Mouse (Mus musculus) forebrain, embryonic 15.5 days (tissue): ENCODE data around the gene Bid. TPM values are rescaled to one million over a fixed set of nuclear protein-coding genes. Genes with fewer than 3 reads are reported as not detected.
A peak's percentile ranks its signal among the peaks of the same experiment; 100 is the strongest.
"Not testable (repeated sequence)": the region's sequence is repeated elsewhere in the genome, so short reads cannot be mapped to it uniquely, and the experiment has no call there.

Experiments
- ATAC-seq: fragments of 200-750 bp; cut with Nextera tagmentation; replicated peaks from 2 replicates; pipeline ENCODE4 v1.8.0; 2017; ENCODE audit warnings: mild to moderate bottlenecking, moderate TSS enrichment, moderate library complexity
- H3K27ac ChIP-seq: fragments of 300-500 bp; sonication (generic); replicated peaks from 2 replicates; pipeline ENCODE4 v1.5.1; 2015; ENCODE audit warnings: mild to moderate bottlenecking, inconsistent platforms
- H3K27me3 ChIP-seq: fragments of 300-500 bp; sonication (generic); 2 replicates; pipeline ENCODE4 v1.6.1; 2015; ENCODE audit warnings: inconsistent platforms
- H3K36me3 ChIP-seq: fragments of 300-500 bp; sonication (generic); 2 replicates; pipeline ENCODE4 v1.6.1; 2015; ENCODE audit warnings: mild to moderate bottlenecking, inconsistent platforms
- H3K4me1 ChIP-seq: fragments of 300-500 bp; sonication (generic); 2 replicates; pipeline ENCODE4 v1.6.1; 2015; ENCODE audit warnings: inconsistent platforms
- H3K4me2 ChIP-seq: fragments of 300-500 bp; sonication (generic); replicated peaks from 2 replicates; pipeline ENCODE4 v1.6.1; 2015; ENCODE audit warnings: mild to moderate bottlenecking, inconsistent platforms
- H3K4me3 ChIP-seq: fragments of 300-500 bp; sonication (generic); 2 replicates; pipeline ENCODE4 v1.5.1; 2015; ENCODE audit warnings: mild to moderate bottlenecking, inconsistent platforms
- H3K9ac ChIP-seq: fragments of 300-500 bp; sonication (generic); replicated peaks from 2 replicates; pipeline ENCODE4 v1.6.1; 2015; ENCODE audit warnings: mild to moderate bottlenecking, inconsistent platforms
- H3K9me3 ChIP-seq: fragments of 300-500 bp; sonication (generic); 2 replicates; pipeline ENCODE4 v1.6.1; 2016; ENCODE audit warnings: inconsistent platforms
- WGBS: fragments of 180-500 bp; shearing (Covaris S2); methylation state at CpG from one replicate; pipeline ENCODE4 v1.1.7; 2015; ENCODE audit warnings: mixed read lengths; 5-methylcytosine and 5-hydroxymethylcytosine counted together
- polyA plus RNA-seq: library from polyadenylated mRNA; unstranded; fragments of >200 nt; fragmentation: Nextera tagmentation; extraction: Ambion mirVana; gene quantifications from 2 replicates; pipeline ENCODE4 v1.2.1, GENCODE M21; 2015

Bid gene
- polyA plus RNA-seq, 1 experiment from 2014 or later = 24.3 TPM

DNA sequence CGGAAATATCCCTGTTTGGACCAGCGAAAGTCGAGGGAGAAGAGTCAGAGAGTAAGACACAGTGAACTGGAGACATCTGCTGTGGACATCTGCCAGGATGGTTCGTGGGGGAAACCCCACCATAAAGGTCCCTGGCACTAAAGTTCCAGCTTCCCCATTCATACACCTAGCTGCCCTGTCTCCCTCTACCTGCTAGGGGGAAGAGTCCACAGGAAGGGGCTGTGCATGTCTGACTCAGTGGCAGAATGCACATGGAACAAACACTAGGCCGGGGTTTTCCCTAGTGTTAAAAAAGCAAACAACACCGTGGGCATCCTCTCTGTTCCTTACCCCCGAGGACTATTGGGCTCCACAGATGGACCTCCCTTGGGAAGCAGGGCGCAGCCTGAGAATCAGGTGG lies 2.9 kb downstream of the Bid start:
- ATAC-seq = no peak
- H3K4me1 ChIP-seq = peaks cover 14% of the 10 kb centered on the region
- H3K9me3 ChIP-seq = no peaks in the 10 kb centered on the region
- H3K4me2 ChIP-seq = no peak overlapping the region
- WGBS = 85% methylated on average over 8 of the region's 8 CpGs
- H3K27me3 ChIP-seq = no peaks in the 10 kb centered on the region
- H3K27ac ChIP-seq = no peak overlapping the region
- no peak overlapping the region for H3K4me3 ChIP-seq
- H3K36me3 ChIP-seq = no peaks in the 10 kb centered on the region
- H3K9ac ChIP-seq = no peak overlapping the region

DNA sequence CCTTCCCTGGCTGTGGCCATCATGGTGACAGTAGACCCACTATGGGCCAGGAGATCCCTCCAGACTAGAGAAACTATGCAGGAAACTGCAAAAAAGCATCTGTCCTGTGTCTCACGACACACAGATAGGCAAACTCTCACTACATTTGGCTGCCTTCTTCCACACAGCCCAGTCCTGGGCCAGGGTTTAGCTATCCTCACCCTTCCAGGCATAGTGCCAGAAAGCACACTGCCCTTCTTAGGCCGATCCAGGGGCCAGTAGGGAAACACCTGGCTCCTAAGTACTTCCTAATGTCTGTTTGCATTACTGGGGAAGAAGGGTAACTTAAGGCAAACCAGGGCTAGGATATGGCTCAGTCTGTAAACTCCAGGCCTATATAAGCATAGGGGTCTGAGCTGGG lies 3.7 kb downstream of the Bid start:
- Histone ChIP-seq H3K4me1 (peaks cover 14% of the 10 kb centered on the region), H3K36me3 (no peaks in the 10 kb centered on the region), H3K4me3 (no peak overlapping the region), H3K4me2 (no peak overlapping the region), H3K27ac (no peak overlapping the region), H3K27me3 (no peaks in the 10 kb centered on the region), H3K9me3 (no peaks in the 10 kb centered on the region), H3K9ac (no peak overlapping the region)
- ATAC-seq = no peak
- 65% methylated on average over 2 of the region's 2 CpGs for WGBS

DNA sequence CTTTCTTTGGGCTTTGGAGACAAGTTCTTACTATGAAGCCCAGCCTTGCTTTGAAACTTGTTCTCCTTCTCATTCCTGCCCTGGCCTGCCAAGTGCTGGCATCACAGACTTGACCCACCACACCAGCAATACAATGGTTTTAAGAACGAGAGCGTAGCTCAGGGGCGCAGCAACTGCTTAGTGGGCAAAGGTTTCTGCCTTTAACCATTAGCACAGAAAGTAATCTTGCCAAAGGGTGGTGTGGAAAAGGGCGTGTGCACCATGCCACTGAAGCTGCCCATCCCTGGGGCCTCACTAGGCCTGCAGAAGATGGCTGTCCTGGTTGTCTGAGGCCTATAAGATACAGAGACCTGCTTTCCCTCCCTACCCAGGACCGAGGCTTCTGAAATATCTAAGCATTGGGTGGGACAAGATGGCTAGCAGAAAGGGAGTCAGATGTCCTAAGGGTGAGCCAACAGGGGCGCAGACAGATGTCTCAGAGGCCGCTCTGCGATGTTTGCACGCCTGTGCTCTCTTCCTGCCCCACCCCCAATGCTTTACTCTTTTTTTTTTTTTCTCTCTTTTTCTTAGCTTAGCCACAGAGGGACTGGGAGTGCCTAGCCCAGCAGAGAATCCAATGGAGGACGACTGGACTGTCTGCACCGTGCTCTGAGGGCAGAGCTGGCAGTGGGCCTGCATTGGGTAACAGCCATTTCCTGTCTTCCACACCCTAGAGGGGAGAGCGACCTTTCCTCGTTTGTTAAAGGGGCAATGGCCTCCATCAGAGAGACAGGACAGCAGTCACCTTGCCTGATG lies 5.2 kb downstream of the Bid start:
- ATAC-seq = no peak
- no peaks in the 10 kb centered on the region for H3K9me3 ChIP-seq
- peaks cover 11% of the 10 kb centered on the region for H3K4me1 ChIP-seq
- no peaks in the 10 kb centered on the region for H3K27me3 ChIP-seq
- no peaks in the 10 kb centered on the region for H3K36me3 ChIP-seq
- no peak overlapping the region for H3K4me2 ChIP-seq
- no peak overlapping the region for H3K27ac ChIP-seq
- H3K4me3 ChIP-seq = no peak overlapping the region
- 84% methylated on average over 13 of the region's 13 CpGs for WGBS
- H3K9ac ChIP-seq = no peak overlapping the region

DNA sequence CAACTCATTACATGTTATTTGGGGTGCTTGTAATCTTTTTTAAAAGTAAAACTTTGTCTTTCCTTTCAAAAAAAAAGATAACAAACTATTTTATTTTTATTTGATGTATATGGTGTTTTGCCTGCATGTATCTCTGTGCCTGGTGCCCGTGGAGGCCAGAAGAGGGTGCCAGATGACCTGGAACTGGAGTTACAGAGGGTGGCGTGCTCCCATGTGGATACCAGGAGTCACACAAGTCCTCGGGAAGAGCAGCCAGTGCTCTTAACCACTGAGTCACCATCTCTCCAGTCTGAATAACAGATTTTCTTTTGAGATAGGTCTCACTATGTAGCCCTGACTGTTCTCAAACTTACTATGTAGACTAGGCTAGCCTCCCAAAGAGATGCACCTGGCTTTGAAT lies 7.2 kb downstream of the Bid start:
- no peak overlapping the region for H3K4me3 ChIP-seq
- no peak for ATAC-seq
- no peak overlapping the region for H3K9ac ChIP-seq
- H3K4me1 ChIP-seq = no peaks in the 10 kb centered on the region
- no peaks in the 10 kb centered on the region for H3K9me3 ChIP-seq
- 85% methylated on average over 3 of the region's 3 CpGs for WGBS
- H3K4me2 ChIP-seq = no peak overlapping the region
- no peaks in the 10 kb centered on the region for H3K36me3 ChIP-seq
- no peak overlapping the region for H3K27ac ChIP-seq
- no peaks in the 10 kb centered on the region for H3K27me3 ChIP-seq

DNA sequence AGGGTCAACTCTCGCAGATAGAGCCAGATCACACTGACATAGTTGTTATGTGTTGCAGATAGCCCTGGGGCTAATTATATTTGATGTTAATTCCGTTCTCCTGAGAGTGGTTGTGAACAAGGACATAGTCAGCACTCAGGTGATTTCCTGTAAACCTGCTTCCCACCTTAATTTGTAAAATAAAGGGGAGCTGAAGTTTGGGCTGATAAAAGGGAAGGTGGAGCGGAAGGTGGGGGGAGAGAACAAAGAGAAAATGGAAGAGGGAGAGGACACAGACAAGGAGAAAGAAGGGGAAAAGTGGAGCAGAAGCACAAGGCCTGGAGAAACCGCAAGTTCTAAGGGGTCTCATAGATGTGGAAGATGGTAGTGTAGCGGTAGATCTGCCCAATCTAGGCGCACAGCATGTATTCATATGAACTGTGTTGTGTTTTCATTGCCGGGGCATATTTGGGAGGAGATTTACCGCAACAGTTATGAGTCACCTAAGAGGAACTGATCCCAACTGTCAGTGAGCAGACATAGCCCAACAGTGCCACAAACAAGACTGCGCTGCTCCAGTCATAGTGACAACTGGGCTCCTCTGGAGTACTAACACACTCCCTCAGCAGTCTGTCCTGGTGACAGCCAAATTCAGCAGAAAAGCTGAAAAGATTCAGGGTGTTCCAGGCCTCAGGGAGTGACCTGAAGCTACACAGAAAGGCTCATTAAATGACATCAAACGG lies 8.6 kb downstream of the Bid start:
- not testable (repeated sequence) for H3K36me3 ChIP-seq, H3K4me2 ChIP-seq, H3K9ac ChIP-seq, H3K27me3 ChIP-seq, H3K27ac ChIP-seq, H3K9me3 ChIP-seq, H3K4me1 ChIP-seq, ATAC-seq, H3K4me3 ChIP-seq
- 88% methylated on average over 10 of the region's 10 CpGs for WGBS

DNA sequence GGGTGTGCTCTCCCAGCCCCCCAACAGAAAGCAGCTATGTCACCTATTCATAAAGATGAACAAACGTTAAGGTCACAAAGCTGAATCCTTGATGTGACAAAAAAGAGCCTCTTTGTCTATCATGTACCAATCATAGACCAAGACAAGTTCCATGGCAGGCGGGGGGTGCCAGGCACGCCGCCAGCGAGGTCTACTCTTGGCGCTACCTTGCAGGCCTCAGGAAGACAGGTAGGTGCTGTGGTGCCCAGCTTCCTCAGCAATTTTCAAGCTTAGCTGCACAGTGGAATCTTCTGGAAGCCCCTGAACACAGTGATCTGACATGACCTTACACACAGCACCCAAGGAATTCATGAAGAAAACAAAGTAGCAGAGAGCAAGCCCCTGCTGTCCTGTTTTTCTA lies 10.1 kb downstream of the Bid start:
- 92% methylated on average over 6 of the region's 6 CpGs for WGBS
- Histone ChIP-seq H3K27ac (no peak overlapping the region), H3K27me3 (no peaks in the 10 kb centered on the region), H3K36me3 (no peaks in the 10 kb centered on the region), H3K4me3 (no peak overlapping the region), H3K9ac (no peak overlapping the region), H3K4me2 (no peak overlapping the region), H3K9me3 (no peaks in the 10 kb centered on the region), H3K4me1 (no peaks in the 10 kb centered on the region)
- ATAC-seq = no peak

DNA sequence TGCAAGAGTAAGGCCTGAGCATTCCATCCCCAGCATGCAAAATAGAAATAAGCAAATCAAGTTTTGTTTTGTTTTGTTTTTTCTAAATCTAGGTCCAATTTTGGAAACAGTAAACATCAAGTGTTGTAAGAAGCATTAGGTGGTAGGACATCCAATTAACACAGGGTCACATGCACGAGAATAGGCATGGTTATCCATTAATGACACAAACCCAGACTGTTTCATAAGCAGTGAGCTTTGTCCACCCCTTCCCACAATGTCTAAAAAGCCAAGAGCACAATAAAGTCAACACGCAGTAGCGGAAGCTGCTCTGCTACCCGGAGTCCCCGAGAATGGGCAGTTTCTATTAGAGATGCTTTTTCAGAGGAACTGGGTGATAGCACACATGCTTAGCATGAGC lies 11.5 kb downstream of the Bid start:
- Histone ChIP-seq H3K4me2 (no peak overlapping the region), H3K27me3 (no peaks in the 10 kb centered on the region), H3K9me3 (no peaks in the 10 kb centered on the region), H3K27ac (no peak overlapping the region), H3K4me3 (no peak overlapping the region), H3K36me3 (no peaks in the 10 kb centered on the region), H3K9ac (no peak overlapping the region), H3K4me1 (no peaks in the 10 kb centered on the region)
- 80% methylated on average over 5 of the region's 5 CpGs for WGBS
- no peak for ATAC-seq

DNA sequence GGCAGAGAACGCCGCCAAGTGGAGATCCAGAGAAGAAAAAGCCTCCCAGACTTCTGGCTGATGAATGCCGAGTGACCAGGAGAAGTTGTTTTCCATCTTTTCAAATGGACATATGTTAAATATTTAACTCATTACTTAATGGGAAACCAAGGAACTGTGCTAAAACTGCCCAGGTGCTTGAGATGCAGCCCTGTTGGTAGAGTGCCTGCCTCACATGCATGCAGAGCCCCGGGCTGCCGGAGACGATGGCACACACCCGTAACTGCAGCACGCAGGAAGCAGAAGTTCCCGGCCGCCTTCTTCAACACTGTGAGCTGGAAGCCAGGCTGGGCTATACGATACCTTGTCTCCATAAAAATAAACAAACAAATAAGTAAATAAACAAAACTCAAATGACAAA lies 12.7 kb downstream of the Bid start:
- no peak overlapping the region for H3K4me3 ChIP-seq
- WGBS = 89% methylated on average over 11 of the region's 11 CpGs
- no peak overlapping the region for H3K4me2 ChIP-seq
- H3K9ac ChIP-seq = no peak overlapping the region
- no peaks in the 10 kb centered on the region for H3K9me3 ChIP-seq
- H3K36me3 ChIP-seq = no peaks in the 10 kb centered on the region
- no peaks in the 10 kb centered on the region for H3K4me1 ChIP-seq
- no peaks in the 10 kb centered on the region for H3K27me3 ChIP-seq
- ATAC-seq = no peak
- H3K27ac ChIP-seq = no peak overlapping the region

DNA sequence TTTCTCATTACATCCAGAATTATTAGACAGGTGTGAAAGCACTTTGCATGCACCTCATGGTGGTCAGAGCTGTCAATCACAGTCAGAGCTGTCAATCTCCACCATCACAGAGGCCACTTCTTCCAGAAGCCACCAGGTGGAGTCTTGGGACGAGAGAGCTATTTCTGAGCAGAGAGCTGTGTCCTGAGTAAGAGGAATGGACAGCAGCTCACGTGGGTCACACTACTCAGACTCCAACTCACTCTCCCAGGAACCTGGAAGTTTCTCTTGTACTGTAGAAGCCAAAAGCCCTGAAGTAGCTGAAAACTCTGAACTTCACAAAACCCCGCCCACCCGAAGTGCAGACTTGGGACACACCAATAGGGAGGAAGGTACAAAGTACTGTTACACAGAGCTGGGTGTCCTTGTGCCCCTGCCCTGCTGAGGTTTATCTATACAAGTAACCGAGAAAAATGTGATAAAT lies 13.2 kb downstream of the Bid start:
- no peak for ATAC-seq

DNA sequence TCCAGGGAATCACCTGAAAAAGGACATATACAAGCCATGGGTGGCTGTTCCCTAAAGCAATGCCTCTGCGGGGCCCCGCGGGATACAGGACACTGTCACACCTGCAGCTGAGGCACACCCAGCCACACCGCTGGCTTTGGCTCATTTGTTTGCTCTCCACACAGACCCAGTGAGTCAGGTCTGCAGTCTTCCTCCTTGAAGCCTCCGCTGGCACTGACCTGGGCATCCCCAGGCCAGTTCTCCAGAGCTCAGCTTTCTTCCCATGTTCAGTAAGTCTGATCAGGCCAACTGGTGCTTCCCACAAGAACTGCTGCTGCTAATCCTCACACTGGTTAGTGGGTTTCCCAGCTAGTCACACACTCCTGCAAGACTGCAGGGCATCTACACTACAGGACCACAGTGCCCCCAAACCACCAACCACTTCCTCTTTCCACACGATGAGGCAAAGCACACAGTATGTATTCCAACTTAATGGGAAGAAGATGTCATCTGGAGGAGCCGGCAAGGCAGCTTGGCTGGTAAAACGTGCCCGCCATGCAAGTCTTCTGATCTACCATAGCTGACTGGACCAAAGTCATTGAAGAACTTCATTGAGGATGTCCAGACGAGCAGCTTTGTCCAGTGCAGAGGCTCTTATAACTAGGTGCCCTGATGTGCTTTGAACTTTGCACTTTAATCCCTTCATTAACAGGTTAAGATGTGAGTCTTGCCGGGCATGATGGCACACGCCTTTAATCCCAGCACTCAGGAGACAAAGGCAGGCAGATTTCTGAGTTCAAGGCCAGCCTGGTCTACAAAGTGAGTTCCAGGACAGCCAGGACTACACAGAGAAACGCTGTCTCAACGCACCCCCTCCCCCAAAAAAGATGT lies 14.6 kb downstream of the Bid start:
- Histone ChIP-seq H3K36me3 (no peaks in the 10 kb centered on the region), H3K9ac (no peak overlapping the region), H3K4me1 (no peaks in the 10 kb centered on the region), H3K4me2 (no peak overlapping the region), H3K27me3 (no peaks in the 10 kb centered on the region), H3K4me3 (no peak overlapping the region), H3K9me3 (no peaks in the 10 kb centered on the region), H3K27ac (no peak overlapping the region)
- 90% methylated on average over 14 of the region's 14 CpGs for WGBS
- ATAC-seq = no peak

More for the DNA sequence above, 13.2 kb downstream of the Bid start:
- Histone ChIP-seq H3K4me2 (no peak overlapping the region), H3K27me3 (no peaks in the 10 kb centered on the region), H3K4me3 (no peak overlapping the region), H3K4me1 (no peaks in the 10 kb centered on the region), H3K9ac (no peak overlapping the region), H3K9me3 (no peaks in the 10 kb centered on the region), H3K36me3 (no peaks in the 10 kb centered on the region), H3K27ac (no peak overlapping the region)
- WGBS = 59% methylated on average over 5 of the region's 5 CpGs

DNA sequence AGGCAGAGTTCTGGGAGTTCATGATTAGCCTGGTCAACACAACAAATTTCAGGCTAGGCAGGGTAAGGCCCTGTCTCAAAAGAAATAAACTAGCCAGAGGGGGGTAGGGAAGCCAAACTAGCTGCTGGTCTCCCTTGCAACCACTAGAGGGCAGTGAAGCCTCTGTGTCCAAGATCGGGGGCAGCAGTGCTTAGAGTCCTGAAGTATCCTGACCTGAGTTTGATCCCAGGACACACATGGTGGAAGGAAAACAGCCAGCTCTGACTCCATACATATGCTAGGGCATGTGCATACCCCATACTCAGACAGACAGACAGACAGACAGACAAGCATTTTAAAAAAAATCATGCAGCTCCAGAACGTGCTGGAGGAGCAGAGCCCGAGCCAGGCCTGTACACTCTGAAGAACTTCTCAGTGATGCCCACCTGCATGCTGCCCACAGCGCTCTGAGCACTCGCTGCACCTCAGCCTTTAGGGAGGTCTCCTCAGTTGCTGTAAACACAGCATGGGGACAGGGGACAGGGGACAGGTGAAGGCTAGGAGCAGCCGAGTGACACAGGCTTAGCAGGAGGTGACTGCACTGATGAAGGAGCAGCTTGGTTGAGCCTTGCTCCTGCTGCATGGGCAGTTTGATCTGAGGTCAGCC lies 18.3 kb downstream of the Bid start:
- WGBS = 69% methylated on average over 6 of the region's 6 CpGs
- Histone ChIP-seq H3K36me3 (peaks cover 5% of the 10 kb centered on the region), H3K27ac (no peak overlapping the region), H3K27me3 (no peaks in the 10 kb centered on the region), H3K9ac (no peak overlapping the region), H3K9me3 (no peaks in the 10 kb centered on the region), H3K4me3 (no peak overlapping the region), H3K4me2 (no peak overlapping the region), H3K4me1 (no peaks in the 10 kb centered on the region)
- peak; percentile 49; the same call in 1 of the 2 replicates for ATAC-seq
